Mouse (Mus musculus): ENCODE data around the gene Abi3. TPM values are rescaled to one million over a fixed set of nuclear protein-coding genes. Genes with fewer than 3 reads are reported as not detected.

Abi3 gene
- polyA plus RNA-seq, 1 experiment, result 3.3 TPM

GRCm38 (mm10) chr11:95838598-95838997 lies 3.7 kb downstream of the Abi3 start:
- TF ChIP-seq CTCF (IDR thresholded peaks at IDR 0.05; ENCODE audit: borderline replicate concordance, extremely low read depth, insufficient read depth, insufficient read length) (no peak), POLR2A (IDR thresholded peaks at IDR 0.05; ENCODE audit: borderline replicate concordance, extremely low read depth, insufficient read depth, insufficient read length, poor library complexity, severe bottlenecking) (no peak)
- DNase-seq (ENCODE audit: low read depth), result no peak

DNA sequence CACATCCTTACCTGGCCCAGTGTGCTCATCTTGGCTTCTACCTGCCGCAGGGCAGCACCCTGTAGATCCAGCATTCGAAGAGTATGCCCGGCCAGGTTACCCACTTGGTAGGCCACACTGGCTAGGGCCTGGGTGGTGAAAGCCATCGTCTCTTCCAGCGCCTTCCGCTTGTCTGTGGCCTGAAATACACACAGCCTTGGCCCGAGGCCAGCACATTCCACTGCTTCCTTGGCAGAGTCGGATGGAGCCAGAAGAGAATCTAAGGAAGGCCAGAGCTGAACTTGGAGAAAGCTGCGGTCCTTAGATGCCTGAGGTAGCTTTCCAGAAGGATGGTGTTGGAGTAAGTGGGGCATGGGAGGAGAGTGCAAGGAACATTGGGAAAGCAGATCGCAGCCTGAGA lies 5.2 kb downstream of the Abi3 start, which contains the start of gene Gngt2:
Gene Gngt2 (plus strand): TSS at position 158 of the 400 bp plus-strand sequence.
- DNase-seq (ENCODE audit: low read depth), result peak; percentile 71
- TF ChIP-seq CTCF (IDR thresholded peaks at IDR 0.05; ENCODE audit: borderline replicate concordance, extremely low read depth, insufficient read depth, insufficient read length) (no peak), POLR2A (IDR thresholded peaks at IDR 0.05; ENCODE audit: borderline replicate concordance, extremely low read depth, insufficient read depth, insufficient read length, poor library complexity, severe bottlenecking) (no peak)

DNA sequence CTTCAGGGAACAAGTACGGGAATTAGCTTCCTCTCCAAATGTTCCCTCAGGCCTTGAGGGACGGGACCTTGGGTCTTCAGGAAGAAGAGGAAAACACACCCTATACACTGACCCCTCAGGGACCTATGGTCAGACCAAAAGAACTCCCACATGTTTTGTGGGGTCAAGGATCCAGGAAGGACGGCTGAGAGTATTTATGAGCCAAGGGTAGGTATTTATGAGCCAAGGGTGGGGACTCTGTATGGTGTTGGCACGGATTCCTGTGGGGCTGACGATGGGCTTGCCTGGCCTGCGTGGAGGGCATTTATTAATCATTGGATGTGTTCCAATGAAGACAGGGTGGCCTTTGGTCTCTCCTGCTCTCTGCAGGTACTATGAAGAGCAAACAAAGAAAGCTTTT lies 5.8 kb downstream of the Abi3 start:
- no peak for DNase-seq (ENCODE audit: low read depth)
- TF ChIP-seq CTCF (IDR thresholded peaks at IDR 0.05; ENCODE audit: borderline replicate concordance, extremely low read depth, insufficient read depth, insufficient read length) (no peak), POLR2A (IDR thresholded peaks at IDR 0.05; ENCODE audit: borderline replicate concordance, extremely low read depth, insufficient read depth, insufficient read length, poor library complexity, severe bottlenecking) (no peak)

DNA sequence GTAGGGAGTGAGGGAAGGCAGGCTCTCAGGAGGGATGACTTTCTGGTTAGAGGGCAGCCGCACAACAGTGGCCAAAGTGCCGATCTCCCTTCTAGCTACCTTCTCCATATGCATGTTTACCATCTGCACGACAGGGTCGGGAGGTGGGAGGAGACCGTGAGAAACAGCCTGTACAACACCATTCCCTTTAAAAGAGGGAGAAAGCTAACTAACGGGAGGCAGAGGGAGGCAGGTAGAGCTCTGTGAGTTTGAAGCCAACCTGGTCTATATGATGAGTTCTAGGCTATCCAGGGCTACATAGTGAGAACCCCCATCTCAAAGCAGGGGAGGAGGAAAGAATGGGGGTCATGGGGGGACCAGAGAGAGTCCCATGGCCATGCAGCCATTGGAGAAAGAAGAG lies 6.4 kb downstream of the Abi3 start:
- DNase-seq (ENCODE audit: low read depth), result no peak
- TF ChIP-seq CTCF (IDR thresholded peaks at IDR 0.05; ENCODE audit: borderline replicate concordance, extremely low read depth, insufficient read depth, insufficient read length), result no peak
- TF ChIP-seq POLR2A (IDR thresholded peaks at IDR 0.05; ENCODE audit: borderline replicate concordance, extremely low read depth, insufficient read depth, insufficient read length, poor library complexity, severe bottlenecking), result no peak

GRCm38 (mm10) chr11:95834742-95835710 lies 7.2 kb downstream of the Abi3 start:
- DNase-seq (ENCODE audit: low read depth), result no peak
- TF ChIP-seq CTCF (IDR thresholded peaks at IDR 0.05; ENCODE audit: borderline replicate concordance, extremely low read depth, insufficient read depth, insufficient read length), result no peak
- no peak for TF ChIP-seq POLR2A (IDR thresholded peaks at IDR 0.05; ENCODE audit: borderline replicate concordance, extremely low read depth, insufficient read depth, insufficient read length, poor library complexity, severe bottlenecking)

DNA sequence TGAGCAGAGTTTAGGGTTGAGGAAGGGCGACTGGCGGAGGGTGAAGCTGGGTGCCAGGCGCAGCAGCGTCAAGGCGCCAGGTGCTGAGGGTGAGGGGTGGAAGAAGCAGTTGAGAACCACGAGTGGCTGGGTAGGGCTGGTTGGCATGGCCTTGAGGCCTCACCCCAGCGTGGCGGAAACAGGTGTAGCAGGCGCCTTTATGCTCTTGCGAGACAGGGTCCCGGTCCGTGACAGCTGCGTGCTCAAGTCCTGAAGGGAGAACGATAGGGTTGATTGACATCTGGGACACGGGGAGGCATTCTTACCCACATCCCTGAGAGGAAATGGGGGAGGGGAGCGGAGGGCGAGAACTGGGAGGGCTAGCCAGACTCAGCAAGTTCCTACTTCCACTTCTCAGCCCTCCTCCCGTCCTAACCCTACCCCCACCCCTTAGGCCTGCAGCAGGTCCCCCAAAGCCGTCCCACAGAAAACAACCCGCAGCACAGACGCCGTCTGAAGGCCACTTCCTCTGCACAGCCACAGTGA lies 8.1 kb downstream of the Abi3 start:
- DNase-seq (ENCODE audit: low read depth), result peak; percentile 36
- TF ChIP-seq POLR2A (IDR thresholded peaks at IDR 0.05; ENCODE audit: borderline replicate concordance, extremely low read depth, insufficient read depth, insufficient read length, poor library complexity, severe bottlenecking), result no peak
- no peak for TF ChIP-seq CTCF (IDR thresholded peaks at IDR 0.05; ENCODE audit: borderline replicate concordance, extremely low read depth, insufficient read depth, insufficient read length)

- no peak for DNase-seq (ENCODE audit: low read depth)
- TF ChIP-seq CTCF (IDR thresholded peaks at IDR 0.05; ENCODE audit: borderline replicate concordance, extremely low read depth, insufficient read depth, insufficient read length) (no peak), POLR2A (IDR thresholded peaks at IDR 0.05; ENCODE audit: borderline replicate concordance, extremely low read depth, insufficient read depth, insufficient read length, poor library complexity, severe bottlenecking) (no peak)
These were observed 8.6 kb downstream of the Abi3 start for GRCm38 (mm10) chr11:95833631-95834142.

DNA sequence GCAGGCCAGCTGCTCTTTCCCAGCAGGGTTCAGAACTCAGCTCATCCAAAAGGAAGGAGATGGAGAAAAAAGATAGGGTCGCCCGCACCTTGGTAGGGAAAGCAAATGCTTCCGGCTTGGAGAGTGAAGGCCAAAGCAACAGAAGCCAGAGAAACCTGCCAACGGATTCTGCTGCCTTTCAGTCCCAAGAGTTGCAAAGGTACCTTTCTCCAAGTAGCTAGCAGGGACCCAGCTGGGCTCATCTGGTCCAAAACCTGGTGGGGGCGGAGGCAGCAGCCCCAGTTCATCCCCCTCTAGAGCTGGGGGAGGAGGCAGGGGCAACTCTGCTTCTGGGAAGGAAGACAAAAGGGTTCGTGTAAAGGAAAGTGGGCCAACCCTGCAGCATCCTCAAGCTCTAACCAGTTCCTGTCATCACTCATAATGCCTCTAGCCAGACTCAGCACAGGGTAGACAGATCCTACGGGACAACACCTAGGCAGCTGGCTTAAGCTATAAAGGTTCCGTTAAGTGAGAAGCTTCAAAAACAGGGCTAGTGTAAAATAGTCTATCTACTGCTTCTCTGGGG lies 9.2 kb downstream of the Abi3 start:
- no peak for TF ChIP-seq POLR2A (IDR thresholded peaks at IDR 0.05; ENCODE audit: borderline replicate concordance, extremely low read depth, insufficient read depth, insufficient read length, poor library complexity, severe bottlenecking)
- TF ChIP-seq CTCF (IDR thresholded peaks at IDR 0.05; ENCODE audit: borderline replicate concordance, extremely low read depth, insufficient read depth, insufficient read length), result no peak
- DNase-seq (ENCODE audit: low read depth), result no peak

DNA sequence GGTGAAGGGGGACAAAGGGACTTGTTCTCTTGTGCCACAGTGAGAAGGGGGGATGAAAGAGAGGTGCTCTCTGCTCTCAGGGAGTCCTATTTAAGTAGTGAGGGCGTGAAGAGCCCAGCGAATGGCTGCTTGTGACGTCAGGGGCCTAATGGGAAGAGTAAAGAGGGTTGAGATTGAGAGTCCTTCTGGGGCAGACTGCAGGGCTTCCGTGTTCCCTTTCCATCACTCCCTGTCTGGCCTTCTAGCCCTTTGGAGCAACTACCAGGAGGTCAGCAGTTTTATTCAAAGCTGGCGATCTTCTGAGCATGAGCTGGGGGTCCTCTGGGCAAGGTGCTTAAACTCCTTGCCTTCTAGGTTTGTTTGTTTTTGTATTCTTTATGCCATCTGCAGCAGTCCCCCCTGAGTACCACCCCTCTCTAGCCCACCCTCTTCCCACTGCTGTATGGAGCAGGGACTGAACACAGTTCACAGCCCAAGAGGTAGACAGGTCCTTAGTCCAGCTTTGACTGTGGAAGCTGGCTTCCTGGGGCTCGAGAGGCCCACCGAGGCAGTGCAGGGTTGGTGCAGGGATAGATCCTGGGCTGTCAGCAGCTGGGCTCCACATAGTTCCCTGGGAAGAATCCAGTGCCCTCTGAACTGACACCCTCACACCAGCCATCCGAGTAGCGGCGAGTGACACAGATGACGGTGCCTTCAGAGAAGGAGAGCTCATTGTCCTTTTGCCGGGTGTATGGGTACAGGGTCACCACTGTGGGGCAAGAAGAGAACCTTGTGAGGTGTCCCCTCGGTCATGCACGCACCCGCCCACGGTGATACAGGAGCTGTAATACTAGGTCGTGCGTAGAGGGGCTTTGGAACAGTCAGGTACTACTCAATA lies 9.9 kb downstream of the Abi3 start:
- DNase-seq (ENCODE audit: low read depth), result no peak
- TF ChIP-seq POLR2A (IDR thresholded peaks at IDR 0.05; ENCODE audit: borderline replicate concordance, extremely low read depth, insufficient read depth, insufficient read length, poor library complexity, severe bottlenecking) (no peak), CTCF (IDR thresholded peaks at IDR 0.05; ENCODE audit: borderline replicate concordance, extremely low read depth, insufficient read depth, insufficient read length) (no peak)

- no peak for DNase-seq (ENCODE audit: low read depth)
- no peak for TF ChIP-seq POLR2A (IDR thresholded peaks at IDR 0.05; ENCODE audit: borderline replicate concordance, extremely low read depth, insufficient read depth, insufficient read length, poor library complexity, severe bottlenecking)
- TF ChIP-seq CTCF (IDR thresholded peaks at IDR 0.05; ENCODE audit: borderline replicate concordance, extremely low read depth, insufficient read depth, insufficient read length), result peak; percentile 17; the same call in 1 of the 2 replicates
These were observed 10.6 kb downstream of the Abi3 start for GRCm38 (mm10) chr11:95831641-95832040.
